In the genomic region with DNA sequence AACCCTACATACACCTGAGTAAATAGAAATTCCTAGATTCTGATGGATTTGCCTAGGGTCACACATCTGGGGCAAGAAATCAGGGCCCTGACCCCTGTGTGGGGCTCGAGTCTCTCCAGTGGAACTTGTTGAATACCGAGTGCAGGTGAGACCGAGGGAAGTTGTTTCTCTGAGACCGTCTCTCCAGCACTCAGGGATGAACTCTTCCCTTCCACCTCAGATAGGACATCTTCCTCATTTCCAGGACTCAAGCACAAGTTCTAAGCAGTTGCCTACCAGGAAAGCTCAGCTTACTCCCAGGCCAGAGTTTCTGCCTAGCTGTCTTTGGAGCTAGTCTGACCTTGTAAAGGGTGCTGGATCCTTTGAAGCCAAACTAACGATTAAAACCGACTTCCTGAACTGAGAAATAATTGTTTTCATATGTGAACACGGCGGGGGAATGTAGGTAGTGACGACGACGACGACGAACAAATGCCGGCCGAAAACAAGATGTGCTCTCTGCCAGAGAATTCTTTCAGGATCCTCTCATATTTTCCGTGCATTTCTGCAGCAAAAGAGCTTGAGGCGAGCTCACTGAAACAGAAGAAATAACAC, we compare ENCODE assay signal across 17 mouse cellular contexts.
DNase-seq lines count a peak whose midpoint lies in the region; ATAC-seq and TF ChIP-seq lines count a peak whose summit lies in the region.
"Had no signal": no experiment of that assay in that cellular context is flagged by ENCODE, and none has a peak within 500 bp of the region (broad histone marks: within the 10 kb centered on the region; RNA-seq: fewer than 3 reads in every experiment).

No protein-coding gene starts in this region.

- peaks cover 38% of the 10 kb centered on the region for H3K4me1 ChIP-seq in heart, embryonic 10.5 days
- H3K4me1 ChIP-seq in stomach, embryonic 16.5 days (ENCODE audit: control insufficient read depth, insufficient read depth, low read length) = peaks cover 12% of the 10 kb centered on the region
- H3K4me1 ChIP-seq in stomach, postnatal 0 days (replicated peaks; ENCODE audit: control insufficient read depth, insufficient read depth) = peaks cover 4% of the 10 kb centered on the region
- H3K4me1 ChIP-seq in heart, embryonic 15.5 days (replicated peaks) = peaks cover 16% of the 10 kb centered on the region
- H3K4me1 ChIP-seq: megakaryocyte, embryonic 14.5 days; neural tube, embryonic 12.5 days had no signal

- TF ChIP-seq CTCF in stomach, postnatal 0 days (IDR thresholded peaks at IDR 0.05; ENCODE audit: low read depth) = no peak

- no peak for ATAC-seq in stomach, embryonic 16.5 days (ENCODE audit: insufficient read depth, low FRiP score)
- no peak for ATAC-seq in stomach, postnatal 0 days (ENCODE audit: low FRiP score, low TSS enrichment)
- no peak for ATAC-seq in heart, embryonic 15.5 days (replicated peaks; ENCODE audit: insufficient number of reproducible peaks, insufficient read depth, low FRiP score, low read depth)
- ATAC-seq: Patski had no signal

- no peak overlapping the region for H3K4me2 ChIP-seq in stomach, embryonic 16.5 days (ENCODE audit: low read depth, low read length)
- no peak overlapping the region for H3K4me2 ChIP-seq in stomach, postnatal 0 days (replicated peaks; ENCODE audit: low read depth)
- no peak overlapping the region for H3K4me2 ChIP-seq in heart, embryonic 15.5 days
- H3K4me2 ChIP-seq: forebrain, embryonic 15.5 days; neural tube, embryonic 12.5 days had no signal

- WGBS in heart, embryonic 10.5 days = 61% methylated on average over 17 of the region's 17 CpGs
- WGBS in stomach, embryonic 16.5 days = 49% methylated on average over 17 of the region's 17 CpGs
- 37% methylated on average over 17 of the region's 17 CpGs for WGBS in stomach, postnatal 0 days
- WGBS in heart, embryonic 15.5 days = 46% methylated on average over 17 of the region's 17 CpGs

- DNase-seq in heart, embryonic 10.5 days (ENCODE audit: low spot score) = no peak
- no peak for DNase-seq in heart, adult 18-20 months
- no peak for DNase-seq in stomach, postnatal 0 days (ENCODE audit: low spot score)
- DNase-seq in naive thymus-derived CD4-positive, alpha-beta T cell, adult 2 months (ENCODE audit: low read depth) = peak; percentile 32
- DNase-seq in ovary, postnatal 10 days (ENCODE audit: low spot score) = no peak
- no peak for DNase-seq in urinary bladder, postnatal 25 days (ENCODE audit: low spot score)
- DNase-seq: cerebellum, postnatal 14 days; kidney, adult 9 months; lung, adult 2 months; retina, postnatal 1 day had no signal

- no peaks in the 10 kb centered on the region for H3K36me3 ChIP-seq in heart, embryonic 10.5 days
- H3K36me3 ChIP-seq in stomach, embryonic 16.5 days (ENCODE audit: control insufficient read depth, insufficient read depth, low read length) = no peaks in the 10 kb centered on the region
- no peaks in the 10 kb centered on the region for H3K36me3 ChIP-seq in stomach, postnatal 0 days (ENCODE audit: control insufficient read depth, insufficient read depth, low read length)
- H3K36me3 ChIP-seq in heart, embryonic 15.5 days = no peaks in the 10 kb centered on the region
- H3K36me3 ChIP-seq: forebrain, embryonic 15.5 days; neural tube, embryonic 12.5 days had no signal

- no peak overlapping the region for H3K9ac ChIP-seq in stomach, embryonic 16.5 days (ENCODE audit: low read length)
- H3K9ac ChIP-seq in stomach, postnatal 0 days (ENCODE audit: low read length) = no peak overlapping the region
- no peak overlapping the region for H3K9ac ChIP-seq in heart, embryonic 15.5 days
- H3K9ac ChIP-seq: forebrain, embryonic 15.5 days; neural tube, embryonic 12.5 days had no signal

- peak overlapping the region; percentile 52 for H3K27ac ChIP-seq in heart, embryonic 10.5 days
- peak overlapping the region; percentile 17; the same call in 1 of the 2 replicates for H3K27ac ChIP-seq in stomach, embryonic 16.5 days (ENCODE audit: low read length)
- H3K27ac ChIP-seq in stomach, postnatal 0 days (replicated peaks) = no peak overlapping the region
- H3K27ac ChIP-seq in heart, embryonic 15.5 days = 0 out of 2 replicates have a peak overlapping the region, but pooled peaks have one; percentile 6
- H3K27ac ChIP-seq: forebrain, embryonic 15.5 days; layer of hippocampus, adult 2 months; neural tube, embryonic 12.5 days had no signal

- no peak for TF ChIP-seq EP300 in stomach, postnatal 0 days (optimal IDR thresholded peaks at IDR 0.05)

- no peaks in the 10 kb centered on the region for H3K27me3 ChIP-seq in heart, embryonic 10.5 days (ENCODE audit: insufficient read depth, poor library complexity, severe bottlenecking)
- no peaks in the 10 kb centered on the region for H3K27me3 ChIP-seq in stomach, embryonic 16.5 days (ENCODE audit: control insufficient read depth, insufficient read depth, low read length)
- no peaks in the 10 kb centered on the region for H3K27me3 ChIP-seq in stomach, postnatal 0 days (ENCODE audit: control insufficient read depth, insufficient read depth, low read length)
- no peaks in the 10 kb centered on the region for H3K27me3 ChIP-seq in heart, embryonic 15.5 days
- H3K27me3 ChIP-seq: forebrain, embryonic 15.5 days; neural tube, embryonic 12.5 days; Patski had no signal

- no peak overlapping the region for H3K4me3 ChIP-seq in heart, embryonic 10.5 days
- H3K4me3 ChIP-seq in stomach, embryonic 16.5 days (replicated peaks; ENCODE audit: low read length) = no peak overlapping the region
- H3K4me3 ChIP-seq in stomach, postnatal 0 days (ENCODE audit: low read depth, low read length) = no peak overlapping the region
- no peak overlapping the region for H3K4me3 ChIP-seq in heart, embryonic 15.5 days
- H3K4me3 ChIP-seq: forebrain, embryonic 15.5 days; layer of hippocampus, adult 2 months; megakaryocyte, embryonic 14.5 days; neural tube, embryonic 12.5 days had no signal

- H3K9me3 ChIP-seq in heart, embryonic 10.5 days = no peaks in the 10 kb centered on the region
- H3K9me3 ChIP-seq in stomach, embryonic 16.5 days (replicated peaks; ENCODE audit: control insufficient read depth, low read length) = no peaks in the 10 kb centered on the region
- no peaks in the 10 kb centered on the region for H3K9me3 ChIP-seq in stomach, postnatal 0 days (ENCODE audit: control insufficient read depth, low read length)
- no peaks in the 10 kb centered on the region for H3K9me3 ChIP-seq in heart, embryonic 15.5 days (replicated peaks)
- H3K9me3 ChIP-seq: forebrain, embryonic 15.5 days; megakaryocyte, embryonic 14.5 days; neural tube, embryonic 12.5 days had no signal
